Mouse (Mus musculus): ENCODE data around the gene Relch. TPM values are rescaled to one million over a fixed set of nuclear protein-coding genes. Genes with fewer than 3 reads are reported as not detected.
"Not testable (repeated sequence)": the region's sequence is repeated elsewhere in the genome, so short reads cannot be mapped to it uniquely, and the experiment has no call there.

The Relch gene
- polyA plus RNA-seq, 1 experiment, result 11.4 TPM

- TF ChIP-seq CTCF (IDR thresholded peaks at IDR 0.05; ENCODE audit: control insufficient read depth, insufficient read depth, insufficient replicate concordance, low read depth, low read length), result no peak
- no peak for TF ChIP-seq POLR2A (IDR thresholded peaks at IDR 0.05; ENCODE audit: control insufficient read depth, low read depth, low read length)
- Histone ChIP-seq H3K4me1 (ENCODE audit: control insufficient read depth, insufficient read depth, low read length) (no peaks in the 10 kb centered on the region), H3K27me3 (ENCODE audit: control insufficient read depth, insufficient read depth, low read length) (no peaks in the 10 kb centered on the region), H3K4me3 (ENCODE audit: control insufficient read depth, low read depth, low read length) (no peak overlapping the region), H3K36me3 (ENCODE audit: control insufficient read depth, insufficient read depth, low read length) (peaks cover 2% of the 10 kb centered on the region; the same call in 1 of the 2 replicates), H3K27ac (ENCODE audit: control insufficient read depth, insufficient read depth, low read depth, low read length) (no peak overlapping the region)
Measured at GRCm38 (mm10) chr1:105709415-105709814, 45.8 kb downstream of the Relch start.

GRCm38 (mm10) chr1:105711227-105711626 lies 47.6 kb downstream of the Relch start:
- TF ChIP-seq POLR2A (IDR thresholded peaks at IDR 0.05; ENCODE audit: control insufficient read depth, low read depth, low read length), result no peak
- TF ChIP-seq CTCF (IDR thresholded peaks at IDR 0.05; ENCODE audit: control insufficient read depth, insufficient read depth, insufficient replicate concordance, low read depth, low read length), result no peak
- Histone ChIP-seq H3K27ac (ENCODE audit: control insufficient read depth, insufficient read depth, low read depth, low read length) (no peak overlapping the region), H3K27me3 (ENCODE audit: control insufficient read depth, insufficient read depth, low read length) (no peaks in the 10 kb centered on the region), H3K4me3 (ENCODE audit: control insufficient read depth, low read depth, low read length) (no peak overlapping the region), H3K4me1 (ENCODE audit: control insufficient read depth, insufficient read depth, low read length) (no peaks in the 10 kb centered on the region), H3K36me3 (ENCODE audit: control insufficient read depth, insufficient read depth, low read length) (peaks cover 2% of the 10 kb centered on the region; the same call in 1 of the 2 replicates)

GRCm38 (mm10) chr1:105712822-105713221 lies 49.2 kb downstream of the Relch start:
- Histone ChIP-seq H3K27ac (ENCODE audit: control insufficient read depth, insufficient read depth, low read depth, low read length) (no peak overlapping the region), H3K27me3 (ENCODE audit: control insufficient read depth, insufficient read depth, low read length) (no peaks in the 10 kb centered on the region), H3K4me3 (ENCODE audit: control insufficient read depth, low read depth, low read length) (no peak overlapping the region), H3K36me3 (ENCODE audit: control insufficient read depth, insufficient read depth, low read length) (peaks cover 2% of the 10 kb centered on the region; the same call in 1 of the 2 replicates), H3K4me1 (ENCODE audit: control insufficient read depth, insufficient read depth, low read length) (no peaks in the 10 kb centered on the region)
- TF ChIP-seq CTCF (IDR thresholded peaks at IDR 0.05; ENCODE audit: control insufficient read depth, insufficient read depth, insufficient replicate concordance, low read depth, low read length), result no peak
- TF ChIP-seq POLR2A (IDR thresholded peaks at IDR 0.05; ENCODE audit: control insufficient read depth, low read depth, low read length), result no peak

GRCm38 (mm10) chr1:105718358-105718757 lies 54.7 kb downstream of the Relch start:
- no peaks in the 10 kb centered on the region for H3K4me1 ChIP-seq (ENCODE audit: control insufficient read depth, insufficient read depth, low read length)
- H3K4me3 ChIP-seq (ENCODE audit: control insufficient read depth, low read depth, low read length), result no peak overlapping the region
- H3K27ac ChIP-seq (ENCODE audit: control insufficient read depth, insufficient read depth, low read depth, low read length), result no peak overlapping the region
- H3K36me3 ChIP-seq (ENCODE audit: control insufficient read depth, insufficient read depth, low read length), result no peaks in the 10 kb centered on the region
- TF ChIP-seq POLR2A (IDR thresholded peaks at IDR 0.05; ENCODE audit: control insufficient read depth, low read depth, low read length), result no peak
- no peak for TF ChIP-seq CTCF (IDR thresholded peaks at IDR 0.05; ENCODE audit: control insufficient read depth, insufficient read depth, insufficient replicate concordance, low read depth, low read length)
- no peaks in the 10 kb centered on the region for H3K27me3 ChIP-seq (ENCODE audit: control insufficient read depth, insufficient read depth, low read length)

GRCm38 (mm10) chr1:105729246-105729645 lies 65.6 kb downstream of the Relch start:
- H3K4me3 ChIP-seq (ENCODE audit: control insufficient read depth, low read depth, low read length); H3K27ac ChIP-seq (ENCODE audit: control insufficient read depth, insufficient read depth, low read depth, low read length); H3K36me3 ChIP-seq (ENCODE audit: control insufficient read depth, insufficient read depth, low read length); H3K4me1 ChIP-seq (ENCODE audit: control insufficient read depth, insufficient read depth, low read length); H3K27me3 ChIP-seq (ENCODE audit: control insufficient read depth, insufficient read depth, low read length): not testable (repeated sequence)

- H3K36me3 ChIP-seq (ENCODE audit: control insufficient read depth, insufficient read depth, low read length), result no peaks in the 10 kb centered on the region
- no peak for TF ChIP-seq CTCF (IDR thresholded peaks at IDR 0.05; ENCODE audit: control insufficient read depth, insufficient read depth, insufficient replicate concordance, low read depth, low read length)
- TF ChIP-seq POLR2A (IDR thresholded peaks at IDR 0.05; ENCODE audit: control insufficient read depth, low read depth, low read length), result no peak
- no peaks in the 10 kb centered on the region for H3K4me1 ChIP-seq (ENCODE audit: control insufficient read depth, insufficient read depth, low read length)
- H3K4me3 ChIP-seq (ENCODE audit: control insufficient read depth, low read depth, low read length), result no peak overlapping the region
- H3K27me3 ChIP-seq (ENCODE audit: control insufficient read depth, insufficient read depth, low read length), result no peaks in the 10 kb centered on the region
- H3K27ac ChIP-seq (ENCODE audit: control insufficient read depth, insufficient read depth, low read depth, low read length), result no peak overlapping the region
Measured at GRCm38 (mm10) chr1:105735318-105735717, 71.7 kb downstream of the Relch start.

GRCm38 (mm10) chr1:105738334-105738733 lies 74.7 kb downstream of the Relch start:
- Histone ChIP-seq H3K27me3 (ENCODE audit: control insufficient read depth, insufficient read depth, low read length) (no peaks in the 10 kb centered on the region), H3K36me3 (ENCODE audit: control insufficient read depth, insufficient read depth, low read length) (no peaks in the 10 kb centered on the region), H3K27ac (ENCODE audit: control insufficient read depth, insufficient read depth, low read depth, low read length) (no peak overlapping the region), H3K4me3 (ENCODE audit: control insufficient read depth, low read depth, low read length) (no peak overlapping the region), H3K4me1 (ENCODE audit: control insufficient read depth, insufficient read depth, low read length) (no peaks in the 10 kb centered on the region)
- TF ChIP-seq POLR2A (IDR thresholded peaks at IDR 0.05; ENCODE audit: control insufficient read depth, low read depth, low read length) (no peak), CTCF (IDR thresholded peaks at IDR 0.05; ENCODE audit: control insufficient read depth, insufficient read depth, insufficient replicate concordance, low read depth, low read length) (no peak)

GRCm38 (mm10) chr1:105739493-105739892 lies 75.8 kb downstream of the Relch start:
- no peaks in the 10 kb centered on the region for H3K4me1 ChIP-seq (ENCODE audit: control insufficient read depth, insufficient read depth, low read length)
- TF ChIP-seq CTCF (IDR thresholded peaks at IDR 0.05; ENCODE audit: control insufficient read depth, insufficient read depth, insufficient replicate concordance, low read depth, low read length) (no peak), POLR2A (IDR thresholded peaks at IDR 0.05; ENCODE audit: control insufficient read depth, low read depth, low read length) (no peak)
- no peak overlapping the region for H3K4me3 ChIP-seq (ENCODE audit: control insufficient read depth, low read depth, low read length)
- no peaks in the 10 kb centered on the region for H3K36me3 ChIP-seq (ENCODE audit: control insufficient read depth, insufficient read depth, low read length)
- H3K27me3 ChIP-seq (ENCODE audit: control insufficient read depth, insufficient read depth, low read length), result no peaks in the 10 kb centered on the region
- no peak overlapping the region for H3K27ac ChIP-seq (ENCODE audit: control insufficient read depth, insufficient read depth, low read depth, low read length)
